Mouse (Mus musculus): ENCODE data around the gene Zcchc10.
"Not testable (repeated sequence)": the region's sequence is repeated elsewhere in the genome, so short reads cannot be mapped to it uniquely, and the experiment has no call there.

- TF ChIP-seq POLR2A (IDR thresholded peaks at IDR 0.05; ENCODE audit: low read depth, low read length); CTCF (IDR thresholded peaks at IDR 0.05; ENCODE audit: extremely low read depth, insufficient read depth, insufficient read length, insufficient replicate concordance): not testable (repeated sequence)
These were observed 5.9 kb upstream of the Zcchc10 start for GRCm38 (mm10) chr11:53318568-53318967.
